Mouse (Mus musculus) CD4-positive, CD25-positive, alpha-beta regulatory T cell, adult 4 months (primary cell): Measurements from ENCODE around the gene Flnb. TPM values are rescaled to one million over a fixed set of nuclear protein-coding genes. Genes with fewer than 3 reads are reported as not detected.

Experiments
- ATAC-seq: one replicate; pipeline ENCODE4 v1.8.0; 2017
- polyA plus RNA-seq, 2 experiments: library from polyadenylated mRNA; unstranded; fragments of 100-300 nt; shearing (Covaris generic); gene quantifications; one replicate each; pipeline ENCODE4 v1.2.1; 2017

Gene Flnb
- polyA plus RNA-seq, 2 experiments from 2014 or later = 5.0 to 7.5 TPM

- ATAC-seq = no peak
Measured at GRCm38 (mm10) chr14:7945261-7945660, 127.5 kb downstream of the Flnb start.

- no peak for ATAC-seq
Measured at GRCm38 (mm10) chr14:7951234-7951633, 133.5 kb downstream of the Flnb start.

GRCm38 (mm10) chr14:7952610-7953254, 135.0 kb downstream of the Flnb start:
- no peak for ATAC-seq

GRCm38 (mm10) chr14:7954071-7954471, 136.3 kb downstream of the Flnb start:
- no peak for ATAC-seq

- no peak for ATAC-seq
Measured at GRCm38 (mm10) chr14:7956427-7956826, 138.7 kb downstream of the Flnb start.

GRCm38 (mm10) chr14:7957049-7957448, 139.3 kb downstream of the Flnb start, which contains the start of gene Gm45521:
TSS of gene Gm45521 (plus strand) at chr14:7957288.
- ATAC-seq = no peak

- no peak for ATAC-seq
Measured at GRCm38 (mm10) chr14:7960616-7961015, 142.9 kb downstream of the Flnb start.

- no peak for ATAC-seq
Measured at GRCm38 (mm10) chr14:7961714-7962113, 144.0 kb downstream of the Flnb start.

- ATAC-seq = no peak
Measured at GRCm38 (mm10) chr14:7962626-7963025, 144.9 kb downstream of the Flnb start.

- no peak for ATAC-seq
Measured at GRCm38 (mm10) chr14:7963160-7963559, 145.4 kb downstream of the Flnb start.

- peak; percentile 93 for ATAC-seq
Measured at GRCm38 (mm10) chr14:7964219-7964889, 146.6 kb downstream of the Flnb start.

GRCm38 (mm10) chr14:7971889-7972493, 154.2 kb downstream of the Flnb start:
- ATAC-seq = no peak

GRCm38 (mm10) chr14:7974643-7975042, 156.9 kb downstream of the Flnb start:
- ATAC-seq = no peak

- no peak for ATAC-seq
Measured at GRCm38 (mm10) chr14:7975177-7975576, 157.4 kb downstream of the Flnb start.

- ATAC-seq = peak; percentile 86
Measured at GRCm38 (mm10) chr14:7977471-7977870, 159.7 kb downstream of the Flnb start.

GRCm38 (mm10) chr14:7978183-7978582, 160.4 kb downstream of the Flnb start:
- peak; percentile 68 for ATAC-seq

GRCm38 (mm10) chr14:7981226-7981625, 163.5 kb downstream of the Flnb start:
- ATAC-seq = no peak

- no peak for ATAC-seq
Measured at GRCm38 (mm10) chr14:7986913-7987312, 169.2 kb downstream of the Flnb start.

GRCm38 (mm10) chr14:7989371-7989770, 171.6 kb downstream of the Flnb start:
- ATAC-seq = peak; percentile 60

- ATAC-seq = no peak
Measured at GRCm38 (mm10) chr14:7989961-7990360, 172.2 kb downstream of the Flnb start.

GRCm38 (mm10) chr14:7991108-7991776, 173.5 kb downstream of the Flnb start:
- no peak for ATAC-seq

- ATAC-seq = no peak
Measured at GRCm38 (mm10) chr14:7992158-7992557, 174.4 kb downstream of the Flnb start.

- peak; percentile 25 for ATAC-seq
Measured at GRCm38 (mm10) chr14:7994271-7994767, 176.6 kb downstream of the Flnb start, which contains the start of gene Dnase1l3. TSS of gene Dnase1l3 (minus strand) at chr14:7994573.
